Mouse (Mus musculus): ENCODE data around the gene Cd3eap.

GRCm38 (mm10) chr7:19322489-19322888, 36.8 kb downstream of the Cd3eap start:
- TF ChIP-seq EP300 (IDR thresholded peaks at IDR 0.05; ENCODE audit: low read depth) (no peak), CTCF (IDR thresholded peaks at IDR 0.05; ENCODE audit: low read depth) (no peak)

Data from liver, embryonic 14.5 days (tissue).